ENCODE assay signal across 8 mouse cellular contexts in the genomic region with DNA sequence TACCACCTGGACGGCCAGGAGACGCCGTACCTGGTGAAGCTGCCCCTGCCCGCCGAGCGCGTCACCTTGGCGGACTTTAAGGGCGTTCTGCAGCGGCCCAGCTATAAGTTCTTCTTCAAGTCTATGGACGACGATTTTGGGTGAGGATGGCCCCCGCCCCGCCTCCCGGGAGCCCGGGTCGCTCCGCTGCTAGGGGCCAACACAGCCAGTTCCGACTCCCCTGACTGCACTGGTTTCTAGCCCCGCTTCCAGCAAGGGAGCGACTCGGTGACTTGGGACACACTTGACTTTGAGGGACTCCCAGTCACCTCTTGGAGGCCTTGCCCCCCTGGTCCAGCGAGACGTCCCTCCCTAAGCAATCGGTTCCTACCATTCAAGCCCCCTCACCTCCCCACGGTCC. TPM values are rescaled to one million over a fixed set of nuclear protein-coding genes. Genes with fewer than 3 reads are reported as not detected.
DNase-seq lines count a peak whose midpoint lies in the region; ATAC-seq and TF ChIP-seq lines count a peak whose summit lies in the region.

No protein-coding gene starts in this region.

- H3K79me2 ChIP-seq in liver, adult 2 months (ENCODE audit: control insufficient read depth, insufficient read depth, low read length): peaks cover 20% of the 10 kb centered on the region; the same call in 1 of the 2 replicates

- H3K27ac ChIP-seq in forebrain, embryonic 16.5 days (ENCODE audit: low read length): peak overlapping the region; percentile 90
- H3K27ac ChIP-seq in liver, adult 2 months (replicated peaks; ENCODE audit: insufficient read depth, low read depth, low read length): peak overlapping the region; percentile 81
- H3K27ac ChIP-seq in olfactory bulb, adult 2 months (ENCODE audit: insufficient read depth, low read depth, low read length): peak overlapping the region; percentile 17

- H3K27me3 ChIP-seq in forebrain, embryonic 16.5 days (replicated peaks; ENCODE audit: control insufficient read depth, insufficient read depth, low read length): no peaks in the 10 kb centered on the region
- no peaks in the 10 kb centered on the region for H3K27me3 ChIP-seq in liver, adult 2 months (ENCODE audit: control insufficient read depth, insufficient read depth, low read length)

- peak overlapping the region; percentile 98 for H3K4me3 ChIP-seq in forebrain, embryonic 16.5 days (replicated peaks; ENCODE audit: low read length)
- peak overlapping the region; percentile 99 for H3K4me3 ChIP-seq in liver, adult 2 months (ENCODE audit: insufficient read depth, low read depth, low read length)
- H3K4me3 ChIP-seq in olfactory bulb, adult 2 months (ENCODE audit: insufficient read depth, low read depth, low read length): peak overlapping the region; percentile 76

- WGBS in forebrain, embryonic 16.5 days: under 1% methylated on average over 26 of the region's 26 CpGs
- WGBS in liver, adult 2 months: under 1% methylated on average over 26 of the region's 26 CpGs
- 0% methylated on average over 26 of the region's 26 CpGs for WGBS in olfactory bulb, adult 2 months

- no peaks in the 10 kb centered on the region for H3K9me3 ChIP-seq in forebrain, embryonic 16.5 days (ENCODE audit: control insufficient read depth, low read length)

- TF ChIP-seq CTCF in liver, adult 2 months (IDR thresholded peaks at IDR 0.05; ENCODE audit: low read depth, low read length): no peak
- TF ChIP-seq CTCF in olfactory bulb, adult 2 months (IDR thresholded peaks at IDR 0.05; ENCODE audit: insufficient read depth, low read depth, low read length): no peak

- no peak for TF ChIP-seq POLR2A in liver, adult 2 months (IDR thresholded peaks at IDR 0.05; ENCODE audit: extremely low read depth, insufficient read depth, low read length)
- no peak for TF ChIP-seq POLR2A in olfactory bulb, adult 2 months (IDR thresholded peaks at IDR 0.05; ENCODE audit: insufficient read depth, low read depth, low read length)

- H3K9ac ChIP-seq in forebrain, embryonic 16.5 days (replicated peaks; ENCODE audit: low read depth, low read length): peak overlapping the region; percentile 99
- H3K9ac ChIP-seq in liver, adult 2 months (ENCODE audit: low read depth, low read length): peak overlapping the region; percentile 98

- H3K36me3 ChIP-seq in forebrain, embryonic 16.5 days (ENCODE audit: control insufficient read depth, insufficient read depth): no peaks in the 10 kb centered on the region
- H3K36me3 ChIP-seq in liver, adult 2 months (ENCODE audit: control insufficient read depth, insufficient read depth, low read length): no peaks in the 10 kb centered on the region

- H3K4me2 ChIP-seq in forebrain, embryonic 16.5 days (ENCODE audit: low read length): peak overlapping the region; percentile 89

- DNase-seq in gastrocnemius, postnatal 14 days: peak; percentile 28
- DNase-seq in gastrocnemius, postnatal 36 days: no peak
- DNase-seq in spleen, postnatal 10 days (ENCODE audit: low spot score in 2 of 2): peak; percentile 55 to 67
- no peak for DNase-seq in spleen, postnatal 14 days (ENCODE audit: low spot score in 2 of 2)
- peak; percentile 23 for DNase-seq in liver, adult 2 months (ENCODE audit: extremely low read depth, low read depth, low spot score)
- DNase-seq in right cerebral cortex, postnatal 25 days: no peak

- intact Hi-C loops in gastrocnemius, postnatal 14 days (cut with DNase I; ENCODE audit: low total_unique reads): no loop called here
- intact Hi-C loops in gastrocnemius, postnatal 36 days (cut with DNase I): no loop called here

- ATAC-seq in forebrain, embryonic 16.5 days: peak; percentile 38

- peaks cover 30% of the 10 kb centered on the region for H3K4me1 ChIP-seq in forebrain, embryonic 16.5 days (replicated peaks; ENCODE audit: control insufficient read depth, insufficient read depth, low read length)
- H3K4me1 ChIP-seq in liver, adult 2 months (ENCODE audit: control insufficient read depth, insufficient read depth, low read length): peaks cover 4% of the 10 kb centered on the region; the same call in 1 of the 2 replicates
- peaks cover 16% of the 10 kb centered on the region for H3K4me1 ChIP-seq in olfactory bulb, adult 2 months (ENCODE audit: control insufficient read depth, insufficient read depth, low read length)

RNA-seq across cellular contexts. Expression of a gene that starts 0.4 kb away (rescaled TPM):
- total RNA-seq in gastrocnemius, postnatal 14 days (2021): 10 to 100 TPM; 28.2 to 31.0 TPM
- total RNA-seq in gastrocnemius, postnatal 36 days (2021): 10 to 100 TPM; 27.8 to 28.8 TPM
- 30.6 and 37.0 TPM in 2 replicates for polyA plus RNA-seq in forebrain, embryonic 16.5 days (2015; fragmentation: Nextera tagmentation; extraction: Ambion mirVana)
- 2.5 and 5.8 TPM in 2 replicates for total RNA-seq in liver, adult 2 months (2014; rRNA removed)
- polyA plus RNA-seq in liver, adult 2 months (2012; rRNA removed): 11.6 and 15.0 TPM in 2 replicates
- polyA plus RNA-seq in olfactory bulb, adult 2 months (2012; ENCODE audit: insufficient read depth, insufficient read length, low replicate concordance, missing spikeins): 115 TPM in 1 of 2 replicates, not detected in the other

RNA-seq across cellular contexts. Expression of a gene that starts 18.1 kb away (rescaled TPM):
- 100 to 1,000 TPM; 127 to 134 TPM for total RNA-seq in gastrocnemius, postnatal 14 days (2021)
- 100 to 1,000 TPM; 133 to 135 TPM for total RNA-seq in gastrocnemius, postnatal 36 days (2021)
- polyA plus RNA-seq in forebrain, embryonic 16.5 days (2015; fragmentation: Nextera tagmentation; extraction: Ambion mirVana): 1,152 and 1,198 TPM in 2 replicates
- 151 and 236 TPM in 2 replicates for total RNA-seq in liver, adult 2 months (2014; rRNA removed)
- 298 and 343 TPM in 2 replicates for polyA plus RNA-seq in liver, adult 2 months (2012; rRNA removed)
- polyA plus RNA-seq in olfactory bulb, adult 2 months (2012; ENCODE audit: insufficient read depth, insufficient read length, low replicate concordance, missing spikeins): 512 and 992 TPM in 2 replicates

RNA-seq across cellular contexts. Expression of a gene that starts 18.6 kb away (rescaled TPM):
- total RNA-seq in gastrocnemius, postnatal 14 days (2021): 10 to 100 TPM; 43.0 to 44.9 TPM
- 10 to 100 TPM; 44.2 to 56.1 TPM for total RNA-seq in gastrocnemius, postnatal 36 days (2021)
- polyA plus RNA-seq in forebrain, embryonic 16.5 days (2015; fragmentation: Nextera tagmentation; extraction: Ambion mirVana): 104 and 107 TPM in 2 replicates
- total RNA-seq in liver, adult 2 months (2014; rRNA removed): 38.1 and 38.9 TPM in 2 replicates
- polyA plus RNA-seq in liver, adult 2 months (2012; rRNA removed): 19.2 and 19.3 TPM in 2 replicates
- polyA plus RNA-seq in olfactory bulb, adult 2 months (2012; ENCODE audit: insufficient read depth, insufficient read length, low replicate concordance, missing spikeins): not detected in 2 replicates

RNA-seq across cellular contexts. Expression of a gene that starts 31.2 kb away (rescaled TPM):
- total RNA-seq in gastrocnemius, postnatal 14 days (2021): 10 to 100 TPM; 47.1 to 53.6 TPM
- 10 to 100 TPM; 51.0 to 69.7 TPM for total RNA-seq in gastrocnemius, postnatal 36 days (2021)
- polyA plus RNA-seq in forebrain, embryonic 16.5 days (2015; fragmentation: Nextera tagmentation; extraction: Ambion mirVana): 77.8 and 84.6 TPM in 2 replicates
- 42.0 and 44.9 TPM in 2 replicates for total RNA-seq in liver, adult 2 months (2014; rRNA removed)
- 29.5 and 48.5 TPM in 2 replicates for polyA plus RNA-seq in liver, adult 2 months (2012; rRNA removed)
- polyA plus RNA-seq in olfactory bulb, adult 2 months (2012; ENCODE audit: insufficient read depth, insufficient read length, low replicate concordance, missing spikeins): not detected in 2 replicates

Comparison
In these comparisons a context has a peak if more than half of its experiments do, and no peak if none do; other contexts are left out.
1. DNase-seq: peak in gastrocnemius, postnatal 14 days (single experiment), spleen, postnatal 10 days (2 of 2) and liver, adult 2 months (single experiment); none in gastrocnemius, postnatal 36 days (0 of 2), spleen, postnatal 14 days (0 of 2) and right cerebral cortex, postnatal 25 days (single experiment).
2. H3K27ac ChIP-seq: peak in every context shown above with its lines; median percentile 90 in forebrain, embryonic 16.5 days; 81 in liver, adult 2 months; 17 in olfactory bulb, adult 2 months.
3. Peak in every context shown above with its lines, with median percentiles within 50 percentile points of each other: H3K4me3 ChIP-seq.